8 mouse cellular contexts compared by ENCODE assay signal in genomic region chr4:84544646-84545045, GRCm38 (mm10).
DNase-seq lines count a peak whose midpoint lies in the region; ATAC-seq lines count a peak whose summit lies in the region.

No protein-coding gene starts in this region.

- H3K9me3 ChIP-seq in kidney, embryonic 14.5 days (ENCODE audit: control insufficient read depth, low read length): no peaks in the 10 kb centered on the region
- H3K9me3 ChIP-seq in embryonic facial prominence, embryonic 11.5 days (replicated peaks; ENCODE audit: control insufficient read depth, low read length): no peaks in the 10 kb centered on the region
- no peaks in the 10 kb centered on the region for H3K9me3 ChIP-seq in hindbrain, embryonic 12.5 days (replicated peaks)
- no peaks in the 10 kb centered on the region for H3K9me3 ChIP-seq in midbrain, embryonic 14.5 days (ENCODE audit: control insufficient read depth, low read length)

- H3K27ac ChIP-seq in kidney, embryonic 14.5 days (ENCODE audit: low read depth, low read length): no peak overlapping the region
- H3K27ac ChIP-seq in embryonic facial prominence, embryonic 11.5 days (replicated peaks; ENCODE audit: low read depth, low read length): no peak overlapping the region
- no peak overlapping the region for H3K27ac ChIP-seq in hindbrain, embryonic 12.5 days
- H3K27ac ChIP-seq in midbrain, embryonic 14.5 days (replicated peaks; ENCODE audit: low read depth, low read length): no peak overlapping the region; the same call in 1 of the 2 replicates

- H3K36me3 ChIP-seq in kidney, embryonic 14.5 days (ENCODE audit: control insufficient read depth, insufficient read depth, low read length): no peaks in the 10 kb centered on the region
- H3K36me3 ChIP-seq in embryonic facial prominence, embryonic 11.5 days (replicated peaks; ENCODE audit: control insufficient read depth, insufficient read depth, low read depth, low read length): no peaks in the 10 kb centered on the region
- H3K36me3 ChIP-seq in hindbrain, embryonic 12.5 days: no peaks in the 10 kb centered on the region
- H3K36me3 ChIP-seq in midbrain, embryonic 14.5 days (ENCODE audit: control insufficient read depth, insufficient read depth, low read length): no peaks in the 10 kb centered on the region

- peaks cover 12% of the 10 kb centered on the region for H3K4me1 ChIP-seq in kidney, embryonic 14.5 days (ENCODE audit: control insufficient read depth, insufficient read depth, low read length)
- no peaks in the 10 kb centered on the region; the same call in none of the 2 replicates for H3K4me1 ChIP-seq in embryonic facial prominence, embryonic 11.5 days (ENCODE audit: control insufficient read depth, insufficient read depth, low read length)
- peaks cover 18% of the 10 kb centered on the region for H3K4me1 ChIP-seq in hindbrain, embryonic 12.5 days
- no peaks in the 10 kb centered on the region for H3K4me1 ChIP-seq in midbrain, embryonic 14.5 days (ENCODE audit: control insufficient read depth, insufficient read depth, low read length)

- no peaks in the 10 kb centered on the region for H3K27me3 ChIP-seq in kidney, embryonic 14.5 days (ENCODE audit: control insufficient read depth, insufficient read depth, low read length)
- H3K27me3 ChIP-seq in embryonic facial prominence, embryonic 11.5 days (ENCODE audit: control insufficient read depth, insufficient read depth, low read length): no peaks in the 10 kb centered on the region
- H3K27me3 ChIP-seq in hindbrain, embryonic 12.5 days: peaks cover 11% of the 10 kb centered on the region; the same call in 1 of the 2 replicates
- H3K27me3 ChIP-seq in midbrain, embryonic 14.5 days (ENCODE audit: control insufficient read depth, insufficient read depth, low read length): peaks cover 18% of the 10 kb centered on the region; the same call in 1 of the 2 replicates

- no peak overlapping the region; the same call in 1 of the 2 replicates for H3K9ac ChIP-seq in kidney, embryonic 14.5 days (ENCODE audit: low read depth, low read length)
- H3K9ac ChIP-seq in embryonic facial prominence, embryonic 11.5 days (replicated peaks; ENCODE audit: low read length): no peak overlapping the region
- no peak overlapping the region for H3K9ac ChIP-seq in hindbrain, embryonic 12.5 days
- H3K9ac ChIP-seq in midbrain, embryonic 14.5 days (replicated peaks; ENCODE audit: low read length): no peak overlapping the region; the same call in 1 of the 2 replicates

- peak overlapping the region; percentile 65 for H3K4me2 ChIP-seq in kidney, embryonic 14.5 days (replicated peaks; ENCODE audit: low read depth, low read length)
- H3K4me2 ChIP-seq in embryonic facial prominence, embryonic 11.5 days (ENCODE audit: low read depth, low read length): peak overlapping the region; percentile 82; the same call in 1 of the 2 replicates
- peak overlapping the region; percentile 89 for H3K4me2 ChIP-seq in hindbrain, embryonic 12.5 days (replicated peaks)
- H3K4me2 ChIP-seq in midbrain, embryonic 14.5 days (ENCODE audit: low read length): peak overlapping the region; percentile 98

- WGBS in kidney, embryonic 14.5 days: 47% methylated on average over 2 of the region's 2 CpGs
- 30% methylated on average over 2 of the region's 2 CpGs for WGBS in embryonic facial prominence, embryonic 11.5 days
- WGBS in hindbrain, embryonic 12.5 days: 35% methylated on average over 2 of the region's 2 CpGs
- 29% methylated on average over 2 of the region's 2 CpGs for WGBS in midbrain, embryonic 14.5 days

- ATAC-seq in kidney, embryonic 14.5 days (ENCODE audit: low FRiP score, low TSS enrichment): no peak
- no peak for ATAC-seq in embryonic facial prominence, embryonic 11.5 days (replicated peaks; ENCODE audit: insufficient number of reproducible peaks, low FRiP score, low TSS enrichment, low read depth)
- no peak for ATAC-seq in hindbrain, embryonic 12.5 days (ENCODE audit: low FRiP score)
- no peak for ATAC-seq in midbrain, embryonic 14.5 days (ENCODE audit: low FRiP score, low TSS enrichment)

- no peak for DNase-seq in kidney, adult 18-20 months
- no peak for DNase-seq in embryonic facial prominence, embryonic 11.5 days (ENCODE audit: low spot score)
- no peak for DNase-seq in midbrain, embryonic 14.5 days
- DNase-seq in B cell, adult 2 months: no peak
- DNase-seq in urinary bladder, postnatal 36 days (ENCODE audit: low spot score in 2 of 2): no peak
- no peak for DNase-seq in adrenal gland, adult (ENCODE audit: inconsistent age in 2 of 2, low spot score in 1 of 2)

- peak overlapping the region; percentile 52; the same call in 1 of the 2 replicates for H3K4me3 ChIP-seq in kidney, embryonic 14.5 days (ENCODE audit: low read length)
- H3K4me3 ChIP-seq in embryonic facial prominence, embryonic 11.5 days (ENCODE audit: low read depth, low read length): peak overlapping the region; percentile 58; the same call in 1 of the 2 replicates
- 0 out of 2 replicates have a peak overlapping the region, but pooled peaks have one; percentile 8 for H3K4me3 ChIP-seq in hindbrain, embryonic 12.5 days
- peak overlapping the region; percentile 56 for H3K4me3 ChIP-seq in midbrain, embryonic 14.5 days (replicated peaks; ENCODE audit: low read depth, low read length)

Comparison
In these comparisons a context has a peak if more than half of its experiments do, and no peak if none do; other contexts are left out.
1. H3K4me3 ChIP-seq: peak in every context shown above with its lines; median percentile 58 in embryonic facial prominence, embryonic 11.5 days; 56 in midbrain, embryonic 14.5 days; 52 in kidney, embryonic 14.5 days; 8 in hindbrain, embryonic 12.5 days.